Mouse (Mus musculus) heart, adult 9 months (tissue): ENCODE data around the gene Zfp983.
"Not testable (repeated sequence)": the region's sequence is repeated elsewhere in the genome, so short reads cannot be mapped to it uniquely, and the experiment has no call there.

Experiments
- DNase-seq, 2 experiments: peaks; one replicate each; pipeline ENCODE4 v3.0.0; 2022; ENCODE audit warnings: low spot score in 2 of 2

Zfp983 gene

GRCm38 (mm10) chr17:21650364-21650907 is at the start of gene Zfp983:
TSS of gene Zfp983 (plus strand) at chr17:21650624.
- DNase-seq: peak; percentile 87

GRCm38 (mm10) chr17:21616356-21616755 is 34.1 kb upstream of the Zfp983 start:
- DNase-seq: no peak

- DNase-seq: no peak
Observed at GRCm38 (mm10) chr17:21617352-21617751, 33.1 kb upstream of the Zfp983 start.

- DNase-seq: no peak
Observed at GRCm38 (mm10) chr17:21623647-21624046, 26.8 kb upstream of the Zfp983 start.

- DNase-seq: not testable (repeated sequence)
Observed at GRCm38 (mm10) chr17:21635758-21636157, 14.7 kb upstream of the Zfp983 start.

GRCm38 (mm10) chr17:21648791-21649190 is 1.6 kb upstream of the Zfp983 start:
- no peak for DNase-seq

- no peak for DNase-seq
Observed at GRCm38 (mm10) chr17:21649936-21650335, 488 bp upstream of the Zfp983 start.

GRCm38 (mm10) chr17:21678826-21679225 is 28.4 kb downstream of the Zfp983 start:
- not testable (repeated sequence) for DNase-seq

- DNase-seq: peak; percentile 92 to 93
Observed at GRCm38 (mm10) chr17:21679273-21680018, 29.0 kb downstream of the Zfp983 start.

- DNase-seq: not testable (repeated sequence)
Observed at GRCm38 (mm10) chr17:21680019-21680376, 29.6 kb downstream of the Zfp983 start.

GRCm38 (mm10) chr17:21691560-21691959 is 41.1 kb downstream of the Zfp983 start, which contains the start of gene Gm10226:
TSS of gene Gm10226 (plus strand) at chr17:21691860.
- no peak for DNase-seq

GRCm38 (mm10) chr17:21693342-21693741 is 42.9 kb downstream of the Zfp983 start:
- no peak for DNase-seq

- no peak for DNase-seq
Observed at GRCm38 (mm10) chr17:21696073-21696472, 45.6 kb downstream of the Zfp983 start.

GRCm38 (mm10) chr17:21702281-21703240 is 52.1 kb downstream of the Zfp983 start:
- no peak for DNase-seq

GRCm38 (mm10) chr17:21703414-21703813 is 53.0 kb downstream of the Zfp983 start:
- DNase-seq: no peak

- peak; percentile 91 for DNase-seq
Observed at GRCm38 (mm10) chr17:21707343-21707996, 57.0 kb downstream of the Zfp983 start, which contains the start of gene Zfp760. TSS of gene Zfp760 (plus strand) at chr17:21707741.

- no peak for DNase-seq
Observed at GRCm38 (mm10) chr17:21708401-21708800, 58.0 kb downstream of the Zfp983 start.
